Mouse (Mus musculus): ENCODE results near the gene Dmwd.

Dmwd gene

DNA sequence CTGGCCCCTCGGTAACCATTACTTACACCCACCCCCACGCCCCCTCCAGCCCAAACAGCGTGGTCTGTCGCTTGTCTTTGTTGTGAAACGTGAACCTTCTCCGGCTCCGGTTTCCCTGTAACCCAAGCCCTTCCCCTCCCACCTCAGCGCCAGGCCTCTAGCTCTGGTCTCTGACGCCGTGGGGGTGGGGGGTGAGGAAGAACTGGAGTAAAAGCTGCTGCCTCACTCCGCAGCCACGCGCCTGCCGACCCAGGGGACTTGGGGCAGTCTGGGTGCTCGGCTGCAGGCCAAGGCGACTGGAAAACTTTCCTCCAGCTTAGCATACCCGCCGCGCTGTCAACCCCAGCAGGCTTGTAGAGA, 19.7 kb downstream of the Dmwd start:
- no peak for DNase-seq

DNA sequence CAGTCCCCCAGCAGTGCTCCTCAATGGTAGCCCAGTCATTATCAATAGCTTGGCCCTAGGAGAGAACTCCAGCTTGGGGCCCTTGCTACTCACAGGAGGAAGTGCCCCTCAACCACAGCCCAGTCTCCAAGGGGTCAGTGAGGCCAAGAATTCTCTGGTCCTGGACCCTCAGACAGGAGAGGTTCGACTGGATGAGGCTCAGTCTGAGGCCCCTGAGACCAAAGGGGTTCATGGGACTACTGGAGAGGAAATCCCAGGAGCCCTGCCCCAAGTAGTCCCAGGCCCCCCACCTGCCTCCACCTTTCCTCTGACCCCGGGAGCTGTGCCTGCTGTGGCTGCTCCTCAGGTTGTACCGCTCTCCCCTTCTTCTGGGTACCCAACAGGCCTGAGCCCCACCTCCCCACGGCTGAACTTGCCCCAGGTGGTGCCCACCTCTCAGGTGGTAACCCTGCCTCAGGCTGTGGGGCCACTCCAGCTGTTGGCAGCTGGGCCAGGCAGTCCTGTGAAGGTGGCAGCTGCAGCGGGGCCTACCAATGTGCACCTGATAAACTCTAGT, 20.5 kb downstream of the Dmwd start:
- DNase-seq, result no peak

DNA sequence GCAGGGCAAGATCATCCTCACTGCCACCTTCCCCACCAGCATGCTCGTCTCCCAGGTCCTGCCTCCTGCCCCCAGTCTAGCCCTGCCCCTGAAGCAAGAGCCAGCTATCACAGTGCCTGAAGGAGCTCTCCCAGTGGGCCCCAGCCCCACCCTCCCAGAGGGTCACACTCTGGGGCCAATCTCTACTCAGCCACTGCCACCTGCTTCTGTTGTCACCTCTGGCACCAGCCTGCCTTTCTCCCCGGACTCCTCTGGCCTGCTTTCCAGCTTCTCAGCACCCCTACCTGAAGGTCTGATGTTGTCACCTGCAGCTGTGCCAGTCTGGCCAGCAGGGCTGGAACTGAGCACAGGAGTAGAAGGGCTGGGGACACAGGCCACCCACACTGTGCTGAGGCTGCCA, 21.2 kb downstream of the Dmwd start:
- DNase-seq, result no peak

DNA sequence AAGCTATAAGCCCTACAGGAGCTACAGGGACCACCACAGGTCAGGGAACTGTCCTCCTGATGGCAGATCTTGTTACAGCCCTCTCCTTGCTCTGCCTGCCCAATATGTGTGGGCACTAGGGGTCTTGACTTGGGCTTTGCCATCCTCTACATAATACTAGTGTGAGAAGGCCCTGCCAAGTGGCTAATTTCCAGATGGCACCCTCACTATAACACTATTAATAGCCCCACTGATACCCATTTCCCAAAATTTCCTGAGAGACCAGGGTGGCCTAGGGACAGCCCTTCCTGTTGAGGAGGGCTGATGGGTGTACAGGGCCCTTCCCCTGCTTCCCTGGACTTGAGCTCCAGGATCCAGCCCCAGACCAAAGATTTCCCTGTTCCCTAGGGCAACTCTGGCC, 21.8 kb downstream of the Dmwd start:
- no peak for DNase-seq

DNA sequence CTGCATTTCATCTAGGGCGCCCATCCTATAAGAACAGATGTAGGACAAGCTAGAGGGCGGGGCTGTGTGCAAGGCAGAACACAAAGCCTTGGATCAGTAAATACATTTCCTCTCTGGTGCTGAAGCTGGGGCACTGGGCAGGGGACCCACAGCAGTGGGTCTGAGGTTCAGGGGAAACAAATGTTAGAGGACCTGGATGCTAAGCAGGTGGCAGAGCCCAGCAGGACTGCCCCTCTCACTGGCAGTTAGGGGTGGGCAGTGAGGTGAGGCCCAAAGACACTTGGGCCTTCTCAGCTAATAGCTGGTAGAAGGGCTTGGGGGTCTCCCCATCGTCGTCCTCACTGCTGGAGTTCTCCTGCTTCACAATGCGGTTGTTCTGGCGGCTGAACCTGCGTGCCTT, 22.8 kb downstream of the Dmwd start:
- no peak for DNase-seq

DNA sequence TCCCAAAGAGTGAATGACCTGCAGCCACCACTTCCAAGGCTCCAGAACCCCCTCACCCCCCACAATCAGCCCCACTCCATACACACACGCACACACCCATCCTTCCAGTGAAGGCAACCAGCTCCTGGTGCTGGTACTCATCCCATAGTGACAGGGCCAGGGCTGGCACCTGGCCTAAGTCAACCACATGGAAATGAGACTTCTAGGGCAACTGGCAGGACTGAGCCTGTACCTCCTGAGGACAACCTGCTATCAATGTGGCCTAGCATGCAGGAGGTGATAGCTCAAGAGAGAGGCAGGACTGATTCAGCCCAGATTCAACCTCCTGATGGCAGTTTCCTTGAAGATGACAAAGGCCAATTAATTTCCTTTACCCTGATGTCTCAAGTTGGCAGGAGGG, 24.3 kb downstream of the Dmwd start:
- DNase-seq, result no peak

DNA sequence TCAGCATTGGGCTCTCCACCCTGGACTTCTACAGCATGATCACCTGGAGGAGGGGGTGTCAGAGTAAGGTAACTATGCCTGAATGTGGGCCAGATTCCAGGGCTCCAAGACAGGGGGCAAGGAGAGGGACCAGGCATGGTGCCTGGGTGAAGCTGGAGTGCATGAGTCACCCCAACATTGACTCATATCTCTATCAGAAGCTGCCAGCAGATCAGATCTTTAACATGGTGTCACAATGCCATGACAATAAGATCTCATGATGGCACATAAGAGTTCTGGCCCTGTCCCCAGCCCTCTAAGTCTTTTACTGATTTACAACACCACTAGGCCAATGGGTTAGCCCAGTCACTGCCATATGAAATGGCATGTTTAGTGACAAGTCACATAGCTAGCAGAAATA, 27.7 kb downstream of the Dmwd start:
- DNase-seq, result no peak

DNA sequence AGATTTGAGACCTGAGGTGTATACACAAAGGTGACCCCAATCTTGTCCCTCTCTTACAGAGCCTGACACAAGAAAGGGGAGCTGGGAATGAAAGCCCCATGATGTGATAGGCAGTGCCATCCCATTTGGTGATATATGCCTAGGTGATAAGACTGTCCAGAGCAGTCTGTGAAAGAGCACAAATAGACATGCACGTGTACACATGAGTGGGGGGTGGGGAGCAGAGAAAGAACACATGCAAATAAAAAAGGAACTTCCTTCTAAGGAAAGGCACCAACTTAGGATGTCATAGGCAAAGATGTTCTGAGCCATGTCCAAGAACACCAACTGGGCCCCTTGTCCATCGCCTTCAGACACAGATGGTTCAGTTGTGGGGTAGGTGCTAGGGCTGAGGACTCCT, 28.5 kb downstream of the Dmwd start:
- DNase-seq, result no peak

DNA sequence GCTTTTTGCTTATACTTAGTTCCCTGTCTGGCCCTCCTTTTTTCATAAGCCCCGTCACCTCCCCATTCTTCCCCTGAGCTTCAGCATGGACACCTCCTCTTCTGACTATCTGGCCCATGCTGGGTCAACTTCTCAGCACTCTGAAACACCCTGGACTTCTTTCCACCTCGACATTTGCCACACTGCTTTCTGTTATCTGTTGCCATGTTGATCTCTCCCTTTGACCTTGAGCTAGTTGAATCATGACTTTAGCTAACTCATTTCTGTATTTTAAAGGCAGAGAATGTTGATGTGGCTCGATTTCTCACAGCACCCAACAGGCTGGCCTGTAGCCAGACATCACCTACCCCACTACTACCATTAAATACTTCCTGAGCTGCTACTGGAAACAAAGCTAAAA, 31.4 kb downstream of the Dmwd start:
- DNase-seq, result no peak

DNA sequence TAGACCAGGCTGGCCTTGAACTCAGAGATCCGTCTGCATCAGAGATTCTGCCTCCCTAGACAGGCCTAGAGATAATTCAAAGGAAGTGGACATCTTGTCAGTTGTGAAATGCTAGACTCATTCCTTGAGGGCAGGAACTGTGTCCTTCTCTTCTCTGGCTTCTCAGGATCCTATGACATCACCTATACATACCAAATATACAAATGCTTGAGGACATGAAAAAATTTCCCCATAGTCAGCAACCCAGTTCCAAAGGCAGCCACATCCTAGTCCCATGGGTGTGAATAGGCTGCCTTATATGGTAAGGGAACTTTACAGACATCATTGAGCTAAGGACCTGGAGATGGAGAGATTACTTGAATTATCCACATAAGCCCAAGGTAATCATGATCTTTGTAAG, 33.5 kb downstream of the Dmwd start:
- DNase-seq, result no peak

DNA sequence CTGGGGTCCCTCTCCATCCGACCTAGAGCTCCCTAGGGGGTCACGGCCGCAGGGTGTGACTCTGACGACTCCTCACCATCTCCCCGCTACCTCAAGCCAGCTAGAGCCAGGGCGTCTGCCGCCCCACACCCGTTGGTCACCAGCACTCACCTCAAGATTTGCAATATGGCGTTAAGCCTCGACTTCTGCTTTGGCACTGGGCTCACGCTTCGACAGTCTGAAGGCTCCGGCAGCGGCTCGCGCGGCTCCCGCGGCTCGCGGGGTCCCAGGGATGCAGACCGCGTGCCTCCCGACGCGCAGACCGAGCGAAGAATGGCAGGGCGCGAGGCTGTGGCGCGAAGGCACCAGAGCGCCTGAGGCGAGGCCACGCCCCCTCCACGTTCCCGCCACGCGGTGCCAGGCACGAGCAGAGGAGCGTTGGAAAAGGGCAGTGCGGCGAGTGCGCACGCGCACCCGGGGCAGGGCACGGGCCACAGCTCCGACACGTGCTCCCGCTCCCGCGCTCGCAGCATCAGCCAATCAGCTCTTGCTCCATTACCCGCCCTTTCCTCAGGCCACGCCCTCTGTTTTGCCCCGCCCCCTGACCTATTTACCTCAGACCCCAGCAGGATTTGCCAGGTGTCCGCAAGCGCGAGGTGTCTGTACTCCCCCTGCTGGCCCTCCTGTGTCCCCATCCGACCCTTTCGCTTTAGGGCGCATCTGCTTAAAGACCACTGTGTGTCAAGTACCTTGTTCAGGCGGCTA, 42.2 kb downstream of the Dmwd start, which contains the start of gene Gm4969:
Gene Gm4969, minus strand, starts transcription at position 341 of the 744 bp plus-strand sequence.
- peak; percentile 72 for DNase-seq

DNA sequence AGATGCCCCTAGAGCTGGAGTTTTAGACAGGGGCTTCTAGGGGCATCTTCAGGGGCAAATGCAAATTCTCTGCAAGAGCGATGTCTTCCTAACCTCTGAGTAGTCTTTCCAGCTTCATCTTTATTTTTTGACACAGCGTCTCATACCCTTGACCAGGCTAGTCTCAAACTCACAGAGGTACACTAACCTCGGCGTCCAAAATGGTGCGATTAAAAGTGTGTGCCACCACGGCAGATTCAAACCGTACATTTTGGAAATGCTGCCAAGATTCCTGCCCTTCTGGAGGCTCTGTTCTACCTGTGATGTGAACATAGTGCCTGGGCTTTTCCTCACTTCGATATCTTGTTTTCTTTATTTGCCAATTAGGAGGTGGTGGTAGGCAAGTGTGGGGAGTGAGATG, 43.1 kb downstream of the Dmwd start:
- DNase-seq, result peak; percentile 51

DNA sequence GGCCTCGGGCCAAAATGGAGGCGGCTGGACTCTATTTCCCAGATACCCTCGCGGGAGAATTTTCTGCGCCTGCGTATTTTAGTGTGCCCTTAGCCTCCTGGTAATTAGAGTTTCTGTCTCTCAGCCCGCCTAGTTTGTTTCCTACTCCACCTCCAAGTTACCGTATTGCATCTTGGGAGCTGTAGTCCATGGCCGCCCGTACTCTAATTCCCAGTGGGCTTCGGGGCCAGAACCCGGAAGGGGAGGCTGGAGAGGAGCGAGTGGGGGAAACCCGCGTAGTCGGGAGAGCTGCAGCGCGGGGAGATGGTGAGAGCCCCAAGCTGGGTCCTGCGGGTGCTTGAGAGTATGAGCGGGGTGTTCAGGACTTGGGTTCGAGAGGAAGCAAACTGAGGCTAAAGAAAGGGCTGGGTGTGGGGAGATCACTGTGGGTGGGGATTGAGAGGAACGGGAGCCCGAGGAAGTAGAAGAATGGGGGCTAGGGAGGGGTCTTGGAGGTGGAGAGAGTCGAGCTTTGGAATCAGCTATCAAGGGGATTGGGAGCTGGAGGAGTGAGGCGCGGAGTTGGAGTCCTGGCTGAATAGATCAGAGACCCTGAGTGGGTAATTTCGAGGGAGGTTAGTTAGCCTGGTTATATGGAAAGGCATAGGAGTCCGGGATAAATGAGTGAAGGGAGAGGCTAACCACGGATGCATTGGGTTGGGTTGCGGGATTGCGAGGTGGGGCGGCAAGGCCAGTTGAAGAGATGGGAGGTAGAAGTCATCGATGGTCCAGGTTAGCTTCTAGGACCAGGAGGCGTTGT, 43.8 kb downstream of the Dmwd start, which contains the start of gene Fbxo46:
Gene Fbxo46, plus strand, starts transcription at position 229 of the 799 bp plus-strand sequence.
- peak; percentile 90 for DNase-seq

DNA sequence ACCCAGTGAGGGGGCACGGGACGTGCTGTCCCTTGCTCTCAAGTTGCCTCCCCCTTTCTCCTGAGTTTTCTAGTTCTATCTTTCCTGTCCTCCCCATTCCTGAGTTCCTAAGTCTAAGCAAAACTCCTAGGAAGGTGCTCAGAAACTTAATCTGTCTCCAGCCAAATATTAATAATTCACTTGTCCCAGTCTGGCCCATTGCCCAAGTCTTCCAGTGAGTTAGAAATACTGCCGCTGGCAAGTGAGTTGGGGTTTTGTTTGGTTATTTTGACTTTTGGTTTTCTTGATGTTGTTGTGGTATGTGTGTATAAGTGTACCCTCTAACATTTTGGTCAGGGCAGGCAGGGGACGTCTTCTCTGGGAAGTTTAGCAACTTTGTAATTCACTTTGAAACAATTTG, 45.7 kb downstream of the Dmwd start:
- no peak for DNase-seq

DNA sequence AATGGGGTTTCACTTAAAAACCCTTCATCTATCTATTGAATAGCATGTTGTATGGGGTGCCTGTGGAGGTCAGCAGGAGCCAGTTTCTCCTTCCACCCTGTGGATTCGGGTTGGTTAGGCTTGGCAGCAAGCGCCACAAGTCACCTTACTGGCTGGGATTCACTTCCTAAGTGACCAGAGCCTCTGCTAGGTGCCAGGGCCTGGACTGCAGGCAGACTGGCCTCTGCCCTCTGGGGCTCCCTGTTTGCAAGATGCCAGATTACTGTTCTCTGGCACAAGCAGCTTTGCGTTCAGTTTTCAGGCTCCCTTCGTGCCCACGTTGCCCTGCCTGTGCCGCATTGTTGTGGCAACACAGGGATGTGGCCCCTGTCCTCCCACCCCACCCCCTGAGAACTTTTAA, 48.7 kb downstream of the Dmwd start:
- no peak for DNase-seq

DNA sequence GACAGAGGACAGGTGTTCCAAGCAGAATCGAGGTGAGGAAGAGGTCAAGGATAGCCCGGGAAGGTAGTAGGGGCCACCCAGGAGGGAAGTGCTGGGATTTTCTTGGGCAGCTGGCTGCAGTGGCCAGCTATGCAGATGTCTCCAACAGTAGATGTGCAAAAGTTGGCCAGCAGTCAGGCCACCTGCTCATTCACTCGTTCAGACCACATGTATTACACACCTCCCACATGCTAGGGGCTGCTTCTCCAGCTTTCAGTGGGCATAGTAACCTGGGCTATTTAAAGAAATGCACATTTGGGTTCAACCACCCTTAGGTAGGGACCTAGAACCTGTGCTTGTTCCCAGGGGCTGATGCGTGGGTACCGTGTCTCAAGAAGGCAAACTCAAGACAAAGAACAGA, 51.7 kb downstream of the Dmwd start:
- DNase-seq, result no peak

DNA sequence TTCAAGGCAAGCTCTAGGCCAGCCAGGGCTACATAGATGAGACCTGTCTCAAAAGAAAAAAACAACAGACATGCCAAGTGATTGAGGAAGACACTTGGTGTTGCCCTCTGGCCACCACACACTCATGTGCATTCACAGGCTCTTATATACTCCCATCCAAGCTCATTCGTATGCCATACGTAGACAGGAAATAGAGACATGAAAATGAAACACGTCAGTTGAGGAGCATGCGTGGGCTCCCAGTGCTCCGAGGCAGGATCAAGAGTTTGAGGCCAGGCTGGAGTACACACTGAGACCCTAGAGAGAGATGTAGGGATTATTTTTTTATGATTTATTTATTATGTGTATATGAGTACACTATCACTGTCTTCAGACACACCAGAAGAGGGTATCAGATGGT, 53.4 kb downstream of the Dmwd start:
- DNase-seq, result no peak

DNA sequence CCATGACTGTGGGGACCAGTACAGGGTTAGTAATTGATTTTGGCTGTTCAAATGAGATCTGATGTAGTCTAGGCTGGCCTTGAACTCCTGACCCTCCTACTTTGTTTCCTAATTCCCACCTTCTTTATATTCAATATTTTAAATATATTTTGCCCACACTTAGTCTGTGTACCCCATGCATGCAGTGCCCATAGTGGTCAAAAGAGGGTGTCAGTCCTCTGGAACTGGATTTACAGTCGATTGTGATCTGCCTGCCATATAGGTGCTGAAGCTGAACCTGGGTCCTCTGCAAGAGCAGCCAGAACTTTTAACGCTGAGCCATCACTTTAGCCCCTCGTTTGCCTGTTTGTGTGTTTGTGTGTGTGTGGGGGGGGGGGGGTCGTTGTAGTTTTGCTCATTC, 54.6 kb downstream of the Dmwd start:
- no peak for DNase-seq

DNA sequence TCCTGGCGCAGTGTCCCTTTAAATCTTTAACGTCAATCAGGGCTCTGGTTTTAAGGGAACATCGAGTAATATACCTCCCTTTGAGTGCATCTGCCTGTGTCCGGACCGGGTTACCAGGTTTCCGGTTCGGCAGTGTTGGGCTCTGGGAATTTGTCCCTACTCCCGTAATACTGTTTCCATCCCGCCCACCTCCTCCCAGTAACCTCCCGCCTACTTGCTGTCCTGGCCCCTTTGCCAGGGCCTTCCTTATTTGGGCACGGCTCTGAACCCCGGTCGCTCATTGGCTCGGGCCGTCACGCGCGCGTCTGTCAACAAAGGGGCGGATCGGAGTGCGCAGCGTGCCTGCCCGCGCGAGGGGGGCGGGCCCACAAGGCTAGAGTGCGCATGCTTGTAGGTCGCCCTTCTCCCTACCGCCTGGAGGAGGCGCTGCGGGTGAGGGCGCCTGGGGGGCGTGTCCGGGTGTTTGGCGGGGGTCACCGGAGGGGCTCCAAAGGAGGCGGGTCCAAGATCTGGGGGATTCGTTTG, 55.4 kb downstream of the Dmwd start:
- peak; percentile 97 for DNase-seq

Data from cerebellum, adult 11 months (tissue).